Mouse (Mus musculus): ENCODE measurements around the gene Gm5868. TPM values are rescaled to one million over a fixed set of nuclear protein-coding genes. Genes with fewer than 3 reads are reported as not detected.
"Not testable (repeated sequence)": the region's sequence is repeated elsewhere in the genome, so short reads cannot be mapped to it uniquely, and the experiment has no call there.

Gene Gm5868
- polyA plus RNA-seq (2012; rRNA removed), result 0.21 and 0.34 TPM in 2 replicates

DNA sequence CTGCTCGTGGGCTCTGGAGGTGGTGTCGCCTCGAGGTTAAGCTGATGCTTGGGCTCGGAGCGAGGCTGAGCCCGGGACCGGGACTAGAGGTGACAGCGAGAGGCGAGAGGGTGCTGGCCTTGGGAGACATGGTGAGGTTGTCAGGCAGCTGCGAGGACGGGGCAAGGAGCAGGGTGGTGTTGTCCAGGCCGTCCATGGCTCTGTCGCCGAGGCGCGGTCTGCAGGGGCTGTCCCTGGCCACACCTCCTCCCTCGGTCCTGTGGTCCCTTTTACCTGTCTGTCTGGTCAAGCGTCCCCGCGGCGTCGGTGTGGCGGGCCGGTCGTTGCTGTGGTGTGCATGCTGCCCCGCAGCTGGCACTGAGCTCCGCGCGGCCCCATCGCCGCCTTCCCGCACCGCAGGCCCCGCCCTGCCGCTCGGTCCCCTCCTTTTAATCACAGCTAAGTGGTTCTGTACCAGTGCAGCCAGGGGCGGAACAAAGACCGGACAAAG, at the start of gene Gm5868:
Gene Gm5868 (minus strand): TSS at position 360 of the 490 bp plus-strand sequence.
- no peak for DNase-seq (ENCODE audit: extremely low spot score in 1 of 2, low spot score in 1 of 2)

DNA sequence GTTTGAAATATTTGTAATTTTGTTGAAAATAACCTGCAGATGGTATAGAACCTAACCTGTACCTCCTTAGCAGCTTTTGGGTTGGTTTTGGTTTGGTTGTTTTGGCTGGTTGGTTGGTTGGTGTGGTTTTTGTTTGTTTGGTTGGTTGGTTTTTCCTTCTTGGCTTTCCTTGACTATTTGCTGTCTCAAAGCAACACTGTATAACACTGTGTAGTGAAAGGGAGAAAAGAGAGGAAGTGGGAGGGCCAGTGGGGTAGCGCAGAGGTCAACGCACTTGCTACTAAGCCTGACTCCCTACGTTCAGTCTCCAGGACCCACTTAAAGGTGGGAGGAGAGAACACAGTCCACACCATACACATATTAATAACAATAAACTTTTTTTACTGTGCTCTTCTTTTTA, 49.2 kb upstream of the Gm5868 start:
- DNase-seq (ENCODE audit: extremely low spot score in 1 of 2, low spot score in 1 of 2), result no peak

DNA sequence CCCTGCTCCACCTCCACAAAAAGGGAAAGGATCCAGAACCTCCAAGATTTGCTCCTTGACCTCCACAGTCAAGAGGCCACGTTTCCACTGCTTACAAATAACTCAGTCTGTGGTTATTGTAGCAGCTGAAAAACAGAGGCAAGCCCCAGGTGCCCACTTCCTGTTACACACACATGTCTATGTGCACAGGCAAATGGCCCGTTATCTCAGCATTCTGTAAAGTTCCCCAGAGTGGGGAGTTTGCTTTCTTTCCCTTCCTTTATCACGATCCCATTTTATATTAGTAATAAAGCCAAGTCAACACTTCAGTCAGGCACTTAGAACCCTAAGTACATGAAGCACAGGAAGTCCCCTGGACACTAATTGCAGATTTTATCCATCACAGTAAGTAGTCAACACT, 48.8 kb upstream of the Gm5868 start:
- no peak for DNase-seq (ENCODE audit: extremely low spot score in 1 of 2, low spot score in 1 of 2)

DNA sequence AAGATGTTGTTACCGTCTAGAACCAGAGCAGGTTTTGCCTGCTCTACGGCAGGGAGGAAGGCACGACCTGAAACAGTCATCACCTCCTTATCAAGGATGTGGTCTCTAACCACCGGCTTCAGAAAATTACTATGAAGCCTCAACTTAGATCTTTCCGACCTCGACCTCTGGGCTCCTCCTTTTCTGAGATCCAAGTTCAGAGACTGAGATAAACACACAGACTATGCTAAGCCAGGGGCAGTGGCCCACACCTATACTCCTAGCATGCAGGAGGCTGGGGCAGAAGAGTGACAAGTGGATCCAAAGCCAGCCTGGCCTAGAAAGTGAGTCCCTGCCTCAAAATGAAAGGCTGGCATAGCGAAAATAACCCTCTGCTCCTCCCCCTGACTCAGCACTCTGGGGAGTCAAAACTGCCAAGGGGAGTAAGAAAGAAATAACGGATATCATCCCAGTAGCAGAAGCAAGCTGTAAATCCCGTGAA, 47.5 kb upstream of the Gm5868 start:
- no peak for DNase-seq (ENCODE audit: extremely low spot score in 1 of 2, low spot score in 1 of 2)

DNA sequence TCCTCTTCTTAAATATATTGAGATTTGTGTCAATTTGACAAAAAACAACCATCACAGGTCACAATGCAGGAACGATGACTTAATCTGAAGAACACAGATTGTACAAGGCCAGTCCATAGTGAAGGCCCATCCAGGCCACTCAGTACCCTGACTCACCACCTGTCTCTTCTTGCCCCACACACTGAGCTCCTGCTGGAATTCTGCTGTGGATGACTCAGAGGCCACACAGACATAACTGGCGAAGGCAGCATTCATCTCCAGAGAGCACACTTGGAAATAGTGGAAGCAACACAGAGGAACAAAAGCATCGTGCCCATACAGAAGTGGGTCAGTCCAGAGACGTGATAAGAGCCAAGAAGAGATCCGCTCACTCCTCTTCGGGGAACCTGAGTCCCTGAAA, 42.7 kb upstream of the Gm5868 start:
- peak in 1 of 2 experiments; percentile 2 for DNase-seq (ENCODE audit: extremely low spot score in 1 of 2, low spot score in 1 of 2)

DNA sequence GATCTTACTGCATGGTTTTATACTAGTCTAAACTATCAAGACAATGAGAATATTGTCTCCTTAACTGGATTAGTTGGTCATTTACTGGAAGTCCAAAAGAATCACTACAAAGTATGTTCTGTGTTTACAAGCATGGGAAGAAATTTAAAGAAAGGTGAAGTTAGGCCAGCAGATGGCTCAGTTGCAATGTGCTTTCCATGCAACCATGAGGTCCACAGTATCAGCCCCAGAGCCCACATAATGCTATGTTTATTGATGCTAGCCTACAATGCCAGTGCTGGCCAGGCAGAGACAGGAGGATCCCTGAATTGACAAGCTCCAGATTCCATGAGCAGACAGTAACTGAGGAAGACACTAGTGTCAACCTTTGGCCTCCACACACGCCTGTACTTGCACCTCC, 33.7 kb upstream of the Gm5868 start:
- DNase-seq (ENCODE audit: extremely low spot score in 1 of 2, low spot score in 1 of 2), result no peak

DNA sequence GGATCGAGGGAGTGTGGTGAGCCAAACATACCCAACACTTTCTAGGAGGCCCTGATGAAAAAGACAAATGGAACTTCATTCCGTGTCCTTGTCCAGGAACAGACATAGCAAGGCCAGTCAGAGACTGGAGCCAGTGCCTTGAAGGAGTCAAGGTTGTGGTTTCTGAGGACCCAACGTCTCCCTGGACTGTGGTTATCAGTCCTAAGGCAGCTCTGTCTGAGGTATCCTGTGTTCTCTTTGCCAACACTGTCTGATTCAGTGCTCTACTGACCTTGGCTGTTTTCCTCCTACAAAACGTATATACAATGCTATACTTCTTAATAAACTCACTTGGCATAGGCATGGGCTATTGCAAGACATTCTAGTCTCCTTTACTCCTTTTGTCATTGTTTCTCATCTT, 30.1 kb upstream of the Gm5868 start:
- DNase-seq (ENCODE audit: extremely low spot score in 1 of 2, low spot score in 1 of 2), result no peak

DNA sequence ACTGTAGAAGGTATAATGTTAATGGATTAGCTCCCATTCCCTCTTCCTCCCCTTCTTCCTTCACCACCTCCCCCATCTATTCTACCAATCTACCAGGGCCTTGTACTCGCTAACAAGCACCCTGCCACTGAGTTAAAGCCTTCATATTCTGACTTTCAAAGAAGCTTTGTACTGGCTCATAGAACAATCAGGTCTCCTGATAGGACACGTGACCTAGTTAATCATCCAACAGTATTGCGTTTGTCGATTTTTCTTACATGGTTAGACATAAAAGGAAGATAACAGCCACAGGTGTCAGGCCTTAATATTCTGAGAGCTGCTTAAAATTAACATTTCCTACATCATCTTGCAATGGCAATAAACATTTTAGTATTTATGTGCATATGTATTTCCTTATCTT, 15.8 kb upstream of the Gm5868 start:
- no peak for DNase-seq (ENCODE audit: extremely low spot score in 1 of 2, low spot score in 1 of 2)

DNA sequence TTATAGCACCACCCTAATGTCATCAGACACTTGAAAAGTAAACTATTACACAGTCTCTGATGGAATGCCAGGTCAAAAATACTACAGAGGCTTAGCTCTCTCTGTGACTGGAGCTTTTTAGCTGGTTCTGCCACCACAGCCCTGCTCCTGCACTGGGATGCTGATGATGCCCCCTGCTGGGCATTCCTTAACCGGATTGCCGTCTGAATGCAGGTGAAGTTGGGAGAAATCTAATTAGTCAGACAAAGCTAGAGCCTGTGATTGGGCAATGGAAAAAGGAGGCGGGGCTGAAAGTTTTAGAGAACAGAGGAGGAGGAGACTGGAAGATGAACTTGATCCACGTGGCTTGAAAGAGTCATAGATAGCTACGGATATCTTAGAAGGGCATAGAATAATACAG, 13.7 kb upstream of the Gm5868 start:
- DNase-seq (ENCODE audit: extremely low spot score in 1 of 2, low spot score in 1 of 2), result peak in 1 of 2 experiments; percentile 26

DNA sequence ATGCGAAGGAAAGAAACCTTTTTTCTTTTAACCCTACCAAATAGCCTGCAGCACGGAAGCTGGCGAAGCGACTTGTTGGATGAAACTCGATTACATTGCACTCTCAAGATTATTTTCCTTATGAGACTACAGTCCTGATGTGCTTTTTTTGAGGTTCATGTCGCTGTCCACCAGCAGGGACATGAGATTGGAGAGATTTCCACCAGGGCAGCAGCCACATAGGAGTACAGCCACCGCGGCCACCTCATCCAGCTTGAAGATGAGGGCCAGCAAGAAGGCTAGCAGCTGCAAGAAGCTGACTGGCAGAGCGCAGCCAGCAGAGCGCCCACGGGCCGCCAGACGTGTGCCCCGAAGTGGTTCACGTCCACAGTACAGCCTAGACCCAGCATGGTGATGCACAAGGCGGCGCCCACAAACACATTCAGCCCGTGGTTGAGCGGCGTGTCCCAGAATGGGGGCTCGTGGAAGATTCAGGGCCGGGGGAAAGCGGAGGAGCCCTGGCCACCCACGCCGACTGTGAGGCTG, 622 bp downstream of the Gm5868 start:
- DNase-seq (ENCODE audit: extremely low spot score in 1 of 2, low spot score in 1 of 2), result not testable (repeated sequence)

DNA sequence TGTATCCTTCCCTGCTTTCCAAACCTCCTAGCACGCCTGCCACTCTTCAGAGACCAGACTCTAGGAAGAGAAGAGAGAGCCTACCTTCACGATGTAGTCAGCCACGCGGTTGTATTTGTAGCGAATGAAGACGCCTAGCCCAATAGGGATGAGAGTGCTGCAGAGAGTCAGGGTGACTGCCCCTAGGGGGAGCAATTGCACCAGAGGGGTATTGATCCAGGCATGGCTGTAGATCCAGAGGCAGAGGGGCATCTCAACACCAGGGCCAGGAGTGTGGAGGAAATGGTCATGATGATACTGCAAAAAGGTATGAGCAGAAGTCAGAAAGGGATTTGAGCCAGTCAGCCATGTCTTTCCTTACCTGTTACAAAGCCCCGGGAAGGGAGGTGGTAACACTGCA, 1.2 kb downstream of the Gm5868 start:
- DNase-seq (ENCODE audit: extremely low spot score in 1 of 2, low spot score in 1 of 2), result not testable (repeated sequence)

DNA sequence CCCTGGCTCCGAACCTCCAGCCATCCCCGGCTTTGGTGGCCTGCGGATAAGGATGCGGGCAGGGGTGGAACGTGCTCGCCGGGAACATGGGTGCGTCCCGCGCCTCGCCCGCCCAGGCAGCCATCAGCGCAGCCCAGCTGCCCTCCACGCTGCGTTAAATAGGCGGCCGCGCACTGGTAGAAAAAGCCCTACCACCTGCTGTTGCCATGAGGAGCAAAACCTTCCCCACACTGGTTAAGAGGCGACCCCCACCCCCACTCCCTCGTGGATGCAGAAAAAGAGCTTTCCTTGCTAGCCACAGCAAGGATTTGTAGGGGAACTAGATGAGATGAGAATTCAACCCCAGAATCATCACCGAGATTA, 6.4 kb downstream of the Gm5868 start, which contains the start of gene Zar1:
Gene Zar1 (minus strand): TSS at position 285 of the 363 bp plus-strand sequence.
- not testable (repeated sequence) for DNase-seq (ENCODE audit: extremely low spot score in 1 of 2, low spot score in 1 of 2)

DNA sequence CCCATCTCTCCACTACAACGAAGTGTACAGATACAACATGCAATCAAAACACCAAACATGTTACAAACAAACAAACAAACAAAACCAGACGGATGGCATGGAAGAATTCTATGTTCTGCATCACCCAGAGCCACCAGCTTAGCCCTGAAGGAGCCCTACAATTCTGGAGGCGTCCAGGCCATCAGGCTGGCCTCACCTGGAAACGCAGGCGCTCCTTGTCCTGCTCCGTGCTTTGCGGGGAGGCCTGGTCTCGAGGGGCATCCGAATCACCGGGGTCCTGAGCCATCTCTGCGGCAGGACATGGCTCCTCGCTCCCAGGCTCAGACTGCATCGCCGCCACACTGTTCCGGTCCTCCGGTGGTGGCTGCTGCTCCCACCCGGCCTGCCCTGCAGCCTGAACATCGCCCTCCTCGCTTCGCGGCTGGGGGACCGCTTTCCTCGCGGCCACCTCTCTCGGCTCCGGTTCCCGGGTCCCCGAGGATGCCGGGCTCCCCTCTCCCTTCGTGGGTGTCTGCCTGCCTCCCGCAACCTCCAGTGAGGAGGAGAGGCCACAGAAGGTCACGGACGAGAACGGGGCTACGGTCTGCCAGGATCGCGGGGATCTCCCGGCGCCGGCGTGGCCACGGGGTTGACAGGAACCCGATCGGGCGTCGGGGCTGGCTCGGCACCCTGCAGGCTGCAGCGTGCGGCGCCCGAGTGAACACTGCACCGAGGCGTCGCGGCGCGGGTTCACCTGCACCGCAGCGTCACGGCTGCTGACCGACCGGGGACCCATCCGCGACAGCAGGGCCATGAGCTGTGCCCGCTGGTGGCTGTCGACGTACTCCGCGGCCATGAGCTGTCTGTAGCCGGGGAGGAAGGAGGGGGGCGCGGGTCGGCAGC, 7.0 kb downstream of the Gm5868 start:
- not testable (repeated sequence) for DNase-seq (ENCODE audit: extremely low spot score in 1 of 2, low spot score in 1 of 2)

DNA sequence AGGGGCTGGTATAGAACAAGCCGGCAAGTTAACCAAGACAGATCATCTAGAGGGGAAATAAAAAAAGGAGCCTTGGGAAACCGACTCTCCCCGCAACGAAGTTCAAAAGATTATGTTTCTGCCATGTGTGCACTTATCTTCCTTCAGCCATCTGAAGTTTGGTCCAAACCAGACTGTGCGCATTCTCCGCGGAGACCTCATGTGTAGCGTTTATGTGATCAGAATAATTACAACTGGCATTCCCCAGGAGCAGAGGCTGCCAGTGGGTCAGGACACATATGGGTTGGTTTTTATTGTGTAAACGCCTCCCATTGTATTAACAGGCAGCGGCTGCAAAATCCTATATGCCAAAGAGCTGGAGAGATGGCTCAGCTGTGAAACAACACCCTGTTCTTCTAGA, 7.8 kb downstream of the Gm5868 start:
- not testable (repeated sequence) for DNase-seq (ENCODE audit: extremely low spot score in 1 of 2, low spot score in 1 of 2)

DNA sequence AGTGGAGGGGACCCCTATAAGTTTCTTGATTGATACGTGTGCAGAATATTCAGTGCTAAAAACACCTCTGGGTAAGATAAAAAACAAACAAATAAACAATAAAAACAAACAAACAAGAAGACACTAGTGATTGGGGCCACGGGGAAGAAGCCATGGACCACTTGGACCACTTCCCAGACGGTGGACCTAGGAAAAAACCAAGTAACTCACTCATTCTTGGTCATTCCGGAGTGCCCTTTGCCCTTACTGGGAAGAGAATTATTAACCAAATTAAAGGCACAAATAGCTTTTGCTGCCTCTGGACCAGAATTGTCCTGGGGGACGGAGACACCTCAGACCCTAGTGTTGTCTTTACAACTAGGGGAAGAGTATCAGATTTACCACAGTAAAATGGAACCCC, 21.7 kb downstream of the Gm5868 start:
- DNase-seq (ENCODE audit: extremely low spot score in 1 of 2, low spot score in 1 of 2), result no peak

DNA sequence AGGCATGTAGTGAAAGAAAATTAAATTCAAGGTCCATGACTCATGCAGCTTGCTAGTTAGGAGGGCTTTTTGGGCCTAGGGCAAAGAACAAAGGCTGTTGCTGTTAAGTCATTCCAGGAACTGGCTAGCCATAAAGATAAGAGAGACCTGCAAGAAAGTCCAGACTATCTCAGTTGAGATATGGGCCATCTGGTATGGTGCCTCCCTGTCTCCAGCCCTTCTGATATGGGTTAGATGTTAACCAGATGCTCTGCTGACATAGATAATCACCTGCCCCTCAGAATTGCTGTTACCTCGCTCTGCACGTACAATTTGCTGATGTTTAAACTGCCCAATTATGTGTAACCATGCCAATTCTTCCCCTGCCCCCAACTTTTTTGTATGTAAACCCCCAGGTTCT, 24.2 kb downstream of the Gm5868 start:
- DNase-seq (ENCODE audit: extremely low spot score in 1 of 2, low spot score in 1 of 2), result not testable (repeated sequence)

DNA sequence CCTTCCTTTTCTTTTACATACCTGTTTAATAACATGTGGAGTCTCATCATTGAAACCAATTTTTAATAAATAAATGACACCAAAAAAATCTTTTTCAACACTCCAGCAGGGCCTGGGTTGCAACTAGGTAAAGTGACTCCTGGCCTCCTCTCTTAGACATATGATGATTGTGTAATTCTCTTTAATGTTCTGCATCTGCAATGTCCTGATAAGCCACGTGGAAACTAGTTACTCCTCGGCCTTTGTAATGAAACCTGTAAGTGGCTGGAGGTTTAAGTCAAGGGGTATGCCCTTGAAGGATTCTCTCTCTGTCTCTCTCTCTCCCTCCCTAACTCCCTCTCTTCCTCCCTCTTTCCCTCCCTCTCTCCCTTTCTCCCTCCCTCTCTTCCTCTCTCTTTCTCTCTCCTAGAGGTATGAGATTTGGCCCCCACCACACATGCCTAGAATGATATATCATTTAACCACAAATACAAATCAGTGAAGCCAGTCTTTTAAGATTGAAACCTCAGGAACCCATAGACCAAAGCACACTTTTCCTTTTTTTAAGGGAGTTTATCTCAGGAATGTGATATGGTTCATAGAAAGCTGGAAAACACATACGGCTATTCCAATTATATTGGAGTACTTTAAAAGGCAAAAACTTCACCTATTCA, 26.2 kb downstream of the Gm5868 start:
- DNase-seq (ENCODE audit: extremely low spot score in 1 of 2, low spot score in 1 of 2), result no peak

DNA sequence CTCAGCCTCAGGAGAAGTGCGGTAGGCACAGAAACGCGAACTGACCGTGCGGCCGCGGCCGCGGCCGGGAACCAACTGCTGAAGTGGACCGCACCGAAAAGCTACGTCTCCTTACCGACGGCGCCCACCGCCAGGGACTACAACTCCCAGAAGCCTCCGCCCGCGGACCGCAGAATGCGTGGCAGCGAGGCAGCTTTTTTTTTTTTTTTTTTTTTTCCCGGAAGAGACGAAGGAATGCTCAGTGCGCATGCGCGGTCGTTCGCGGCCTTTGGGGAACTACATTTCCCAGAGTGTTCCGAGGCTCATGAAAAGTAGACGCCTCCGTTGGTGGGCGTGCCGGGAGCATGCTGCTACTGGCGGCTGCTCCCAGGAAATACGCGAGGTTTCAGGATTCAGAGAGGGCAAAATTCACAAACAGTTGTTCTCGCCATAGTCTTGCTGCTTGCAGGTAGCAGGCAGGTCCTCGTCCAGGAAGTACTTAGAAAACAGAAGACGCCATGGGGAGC, 27.8 kb downstream of the Gm5868 start, which contains the start of gene Nfxl1:
Gene Nfxl1 (minus strand): TSS at position 141 of the 506 bp plus-strand sequence.
- DNase-seq (ENCODE audit: extremely low spot score in 1 of 2, low spot score in 1 of 2), result peak; percentile 93 to 98

DNA sequence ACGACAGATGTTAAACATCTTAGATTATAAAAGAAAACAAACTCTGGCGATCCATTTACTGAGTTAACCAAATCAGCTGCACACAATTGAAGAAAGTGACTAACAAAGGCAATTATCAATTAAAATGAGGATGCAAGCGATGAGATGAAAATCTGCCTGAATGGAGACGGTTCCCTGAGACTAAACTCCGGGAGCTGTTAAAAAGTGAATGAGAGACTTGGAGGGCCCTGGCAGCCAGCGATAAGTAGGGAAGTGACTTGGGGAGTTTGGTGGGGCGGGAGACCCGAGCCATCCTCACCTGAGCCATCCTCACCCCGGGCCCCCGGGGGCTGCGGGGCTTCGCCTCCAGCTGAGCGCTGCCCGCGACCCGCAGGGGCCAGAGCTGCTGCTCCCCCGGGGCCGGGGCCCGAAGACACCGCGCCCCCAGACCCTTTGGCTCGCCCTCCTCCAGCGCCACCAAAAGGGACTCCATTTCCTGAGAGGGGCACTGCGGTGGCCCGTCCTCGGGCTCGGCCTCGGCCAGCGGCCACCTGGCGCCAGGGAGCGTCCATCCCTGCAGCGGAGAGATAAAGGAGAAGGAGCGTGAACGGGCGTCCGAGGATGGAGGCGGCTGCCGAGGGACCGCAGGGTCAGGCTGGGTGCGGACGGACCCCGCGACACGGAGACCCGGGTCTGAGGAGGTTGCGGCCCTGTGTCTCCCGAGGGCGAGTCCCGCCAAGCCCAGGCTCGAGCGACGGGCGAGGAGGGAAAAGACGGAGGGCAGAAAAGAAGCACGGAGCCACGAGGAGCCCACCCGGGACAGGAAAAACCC, 28.4 kb downstream of the Gm5868 start:
- peak; percentile 10 for DNase-seq (ENCODE audit: extremely low spot score in 1 of 2, low spot score in 1 of 2)

DNA sequence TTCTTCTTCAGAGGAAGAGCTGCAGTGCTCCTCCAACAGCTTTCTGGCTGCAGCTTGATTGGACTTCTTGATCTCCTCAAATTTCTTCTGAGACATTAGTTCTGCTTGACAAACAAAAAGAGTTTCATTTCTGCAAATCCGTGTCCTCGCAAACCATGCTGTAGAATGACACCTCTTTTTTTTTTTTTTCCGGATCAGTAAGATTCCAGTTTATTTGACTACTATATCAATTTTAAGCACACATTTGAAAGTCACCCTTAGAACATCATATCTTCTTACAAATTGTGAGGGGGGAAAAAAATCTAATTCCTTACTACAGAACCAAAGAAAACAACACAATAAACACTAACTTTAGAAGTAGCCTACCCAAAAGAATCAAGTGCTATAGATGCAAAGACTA, 31.1 kb downstream of the Gm5868 start:
- DNase-seq (ENCODE audit: extremely low spot score in 1 of 2, low spot score in 1 of 2), result no peak

Measured in frontal cortex, adult 2 months (tissue).